Mouse (Mus musculus) stomach, embryonic 14.5 days (tissue): Measurements from ENCODE around the gene Rnf133. TPM values are rescaled to one million over a fixed set of nuclear protein-coding genes. Genes with fewer than 3 reads are reported as not detected.

Experiments
- ATAC-seq: fragments of 200-750 bp; cut with Nextera tagmentation; 2 replicates; pipeline ENCODE4 v1.8.0; 2017; ENCODE audit warnings: low read depth, moderate TSS enrichment; ENCODE audit not compliant: insufficient number of reproducible peaks, insufficient read depth, low FRiP score
- H3K27ac ChIP-seq: fragments of 300-500 bp; sonication (generic); 2 replicates; pipeline ENCODE4 v1.5.1; 2014; ENCODE audit warnings: mild to moderate bottlenecking, low read length, moderate library complexity, mixed read lengths
- H3K27me3 ChIP-seq: fragments of 300-500 bp; sonication (generic); 2 replicates; pipeline ENCODE4 v1.6.1; 2014; ENCODE audit warnings: low read length, control low read depth, mixed read lengths; ENCODE audit not compliant: control insufficient read depth, insufficient read depth
- H3K36me3 ChIP-seq: fragments of 300-500 bp; sonication (generic); 2 replicates; pipeline ENCODE4 v1.6.1; 2014; ENCODE audit warnings: mild to moderate bottlenecking, control low read depth, low read length, moderate library complexity, mixed read lengths; ENCODE audit not compliant: control insufficient read depth, insufficient read depth
- H3K4me1 ChIP-seq: fragments of 300-500 bp; sonication (generic); 2 replicates; pipeline ENCODE4 v1.6.1; 2014; ENCODE audit warnings: low read length, control low read depth, mixed read lengths; ENCODE audit not compliant: control insufficient read depth, insufficient read depth
- H3K4me2 ChIP-seq: fragments of 300-500 bp; sonication (generic); replicated peaks from 2 replicates; pipeline ENCODE4 v1.6.1; 2014; ENCODE audit warnings: low read depth, low read length, control low read depth
- H3K4me3 ChIP-seq: fragments of 300-500 bp; sonication (generic); 2 replicates; pipeline ENCODE4 v1.5.1; 2014; ENCODE audit warnings: low read depth, low read length, control low read depth
- H3K9ac ChIP-seq: fragments of 300-500 bp; sonication (generic); replicated peaks from 2 replicates; pipeline ENCODE4 v1.6.1; 2014; ENCODE audit warnings: low read depth, mild to moderate bottlenecking, control low read depth, low read length, moderate library complexity, mixed read lengths
- H3K9me3 ChIP-seq: fragments of 300-500 bp; sonication (generic); 2 replicates; pipeline ENCODE4 v1.6.1; 2016; ENCODE audit warnings: low read depth, low read length, control low read depth; ENCODE audit not compliant: control insufficient read depth
- WGBS: fragments of 180-500 bp; shearing (Covaris S2); extraction: QIAGEN DNeasy Blood & Tissue Kit; methylation state at CpG from one replicate; pipeline ENCODE4 v1.1.7; 2014; 5-methylcytosine and 5-hydroxymethylcytosine counted together
- polyA plus RNA-seq: library from polyadenylated mRNA; unstranded; fragments of >200 nt; fragmentation: Nextera tagmentation; extraction: Ambion mirVana; gene quantifications from 2 replicates; pipeline ENCODE4 v1.2.1, GENCODE M21; 2014

The Rnf133 gene
- polyA plus RNA-seq = not detected in 2 replicates

DNA sequence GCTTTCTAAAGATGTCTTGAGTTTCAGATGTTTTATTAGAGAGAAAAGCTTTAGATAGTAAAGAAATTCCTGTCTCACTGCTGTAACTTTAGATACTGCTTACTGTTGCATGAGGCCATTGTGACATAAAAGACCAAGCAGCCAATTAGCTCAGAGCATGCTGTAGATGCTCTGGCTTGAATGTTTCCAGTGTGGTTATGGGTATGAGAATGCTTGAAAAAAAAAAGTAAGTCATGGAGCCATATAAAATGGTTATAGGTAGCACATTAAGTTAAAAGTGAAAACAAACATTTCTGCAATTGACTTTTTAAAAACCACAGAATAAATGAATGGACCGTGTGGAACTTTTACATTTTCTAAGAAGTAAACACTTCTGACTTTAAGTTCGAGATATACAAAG, at the start of gene Rnf133:
Gene Rnf133 (minus strand): TSS at position 101 of the 400 bp plus-strand sequence.
- H3K4me2 ChIP-seq = no peak within 1 kb of the TSS
- no peak within 1 kb of the TSS for H3K27ac ChIP-seq
- ATAC-seq = no peak
- H3K4me1 ChIP-seq = no peaks in the 10 kb centered on the region
- H3K9ac ChIP-seq = no peak within 1 kb of the TSS
- no peaks in the 10 kb centered on the region for H3K27me3 ChIP-seq
- WGBS = 75% methylated on average over 2 of the region's 2 CpGs
- no peak within 1 kb of the TSS for H3K4me3 ChIP-seq
- no peaks in the 10 kb centered on the region for H3K36me3 ChIP-seq
- no peaks in the 10 kb centered on the region for H3K9me3 ChIP-seq

DNA sequence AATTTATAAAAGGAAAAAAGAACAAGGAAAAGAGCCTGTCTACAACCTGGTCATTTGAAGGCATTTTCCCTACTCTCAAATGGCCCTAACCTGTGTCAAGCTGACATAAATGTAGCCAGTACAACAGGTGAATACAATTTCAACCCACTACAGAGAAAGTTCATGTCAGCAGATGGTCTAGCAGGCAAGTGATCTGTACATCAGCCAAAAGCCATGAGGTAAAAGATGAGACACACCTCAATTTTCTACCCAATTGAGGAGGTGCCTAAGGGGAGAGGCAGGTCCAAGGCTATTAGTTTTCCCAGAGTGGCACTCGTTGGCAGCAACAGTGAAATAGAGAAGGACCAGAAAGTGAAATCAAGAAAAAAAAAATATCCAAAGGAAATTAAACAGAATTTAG, 28.1 kb upstream of the Rnf133 start:
- no peak overlapping the region for H3K27ac ChIP-seq
- H3K36me3 ChIP-seq = no peaks in the 10 kb centered on the region
- no peaks in the 10 kb centered on the region for H3K9me3 ChIP-seq
- H3K4me1 ChIP-seq = no peaks in the 10 kb centered on the region
- ATAC-seq = no peak
- no peak overlapping the region for H3K9ac ChIP-seq
- no peaks in the 10 kb centered on the region for H3K27me3 ChIP-seq
- 76% methylated on average over 1 of the region's 1 CpGs for WGBS
- H3K4me3 ChIP-seq = no peak overlapping the region
- H3K4me2 ChIP-seq = no peak overlapping the region

DNA sequence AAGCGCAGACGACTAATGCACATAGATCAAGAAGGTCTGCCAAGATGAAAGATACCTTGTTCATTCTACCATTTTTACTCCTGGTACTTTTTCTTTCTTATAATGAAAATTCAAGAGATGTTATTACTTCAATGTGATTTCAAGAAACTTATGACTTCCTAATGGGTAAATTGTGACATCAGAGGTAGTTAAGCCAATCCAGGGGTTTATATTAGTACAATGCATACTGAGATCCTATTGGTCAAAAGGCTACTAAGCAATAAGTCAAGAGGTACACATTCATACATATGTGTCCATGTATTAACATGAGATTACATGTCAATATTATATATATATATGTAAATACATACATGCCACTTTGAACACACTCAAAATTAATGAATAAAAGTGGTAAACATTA, 4.9 kb upstream of the Rnf133 start, which contains the start of gene Rnf148:
Gene Rnf148 (minus strand): TSS at position 101 of the 400 bp plus-strand sequence.
- Histone ChIP-seq H3K36me3 (no peaks in the 10 kb centered on the region), H3K9ac (no peak within 1 kb of the TSS), H3K27me3 (no peaks in the 10 kb centered on the region), H3K4me3 (no peak within 1 kb of the TSS), H3K4me1 (no peaks in the 10 kb centered on the region), H3K9me3 (no peaks in the 10 kb centered on the region), H3K4me2 (no peak within 1 kb of the TSS), H3K27ac (no peak within 1 kb of the TSS)
- no peak for ATAC-seq
- 81% methylated on average over 2 of the region's 2 CpGs for WGBS

GRCm38 (mm10) chr6:23648732-23649131, 1.4 kb downstream of the Rnf133 start:
- H3K4me1 ChIP-seq = no peaks in the 10 kb centered on the region
- H3K27ac ChIP-seq = no peak overlapping the region
- 62% methylated on average over 8 of the region's 8 CpGs for WGBS
- no peaks in the 10 kb centered on the region for H3K9me3 ChIP-seq
- H3K4me2 ChIP-seq = no peak overlapping the region
- no peak overlapping the region for H3K9ac ChIP-seq
- ATAC-seq = no peak
- no peaks in the 10 kb centered on the region for H3K36me3 ChIP-seq
- no peaks in the 10 kb centered on the region for H3K27me3 ChIP-seq
- no peak overlapping the region for H3K4me3 ChIP-seq

GRCm38 (mm10) chr6:23647627-23648247, 2.4 kb downstream of the Rnf133 start:
- 63% methylated on average over 7 of the region's 7 CpGs for WGBS
- no peak overlapping the region for H3K27ac ChIP-seq
- H3K27me3 ChIP-seq = no peaks in the 10 kb centered on the region
- H3K9ac ChIP-seq = no peak overlapping the region
- H3K9me3 ChIP-seq = no peaks in the 10 kb centered on the region
- no peak overlapping the region for H3K4me3 ChIP-seq
- no peak for ATAC-seq
- H3K4me2 ChIP-seq = no peak overlapping the region
- no peaks in the 10 kb centered on the region for H3K36me3 ChIP-seq
- no peaks in the 10 kb centered on the region for H3K4me1 ChIP-seq

- Histone ChIP-seq H3K4me2 (no peak overlapping the region), H3K9me3 (no peaks in the 10 kb centered on the region), H3K27me3 (no peaks in the 10 kb centered on the region), H3K4me1 (no peaks in the 10 kb centered on the region), H3K27ac (no peak overlapping the region), H3K9ac (no peak overlapping the region), H3K36me3 (no peaks in the 10 kb centered on the region), H3K4me3 (no peak overlapping the region)
- WGBS = 73% methylated on average over 3 of the region's 3 CpGs
- ATAC-seq = no peak
Observed at GRCm38 (mm10) chr6:23637081-23637480, 13.0 kb downstream of the Rnf133 start.

DNA sequence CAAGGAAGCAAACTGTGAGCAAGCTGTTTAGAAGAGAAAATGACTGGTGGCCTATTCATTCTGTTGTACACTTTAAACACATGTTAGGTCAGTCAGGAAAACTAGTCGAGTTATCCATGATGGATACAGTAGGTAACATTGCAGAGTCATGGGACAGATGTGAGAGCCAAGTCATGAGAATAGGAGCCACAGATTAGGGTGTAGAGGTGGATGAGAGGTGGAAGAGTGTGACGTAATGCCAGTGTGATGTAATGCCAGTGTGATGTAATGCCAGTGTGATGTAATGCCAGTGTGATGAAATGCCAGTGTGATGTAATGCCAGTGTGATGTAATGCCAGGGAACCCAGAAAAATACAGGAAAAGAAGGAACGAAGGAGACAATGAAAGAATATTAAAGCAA, 14.9 kb downstream of the Rnf133 start:
- Histone ChIP-seq H3K27ac (no peak overlapping the region), H3K9ac (no peak overlapping the region), H3K4me1 (no peaks in the 10 kb centered on the region), H3K27me3 (no peaks in the 10 kb centered on the region), H3K4me3 (no peak overlapping the region), H3K9me3 (no peaks in the 10 kb centered on the region), H3K36me3 (no peaks in the 10 kb centered on the region), H3K4me2 (no peak overlapping the region)
- 86% methylated on average over 3 of the region's 3 CpGs for WGBS
- no peak for ATAC-seq

- ATAC-seq = no peak
- H3K27me3 ChIP-seq = no peaks in the 10 kb centered on the region
- no peak overlapping the region for H3K9ac ChIP-seq
- no peak overlapping the region for H3K4me2 ChIP-seq
- H3K36me3 ChIP-seq = no peaks in the 10 kb centered on the region
- no peak overlapping the region for H3K4me3 ChIP-seq
- H3K27ac ChIP-seq = no peak overlapping the region
- H3K9me3 ChIP-seq = no peaks in the 10 kb centered on the region
- H3K4me1 ChIP-seq = no peaks in the 10 kb centered on the region
- WGBS = 84% methylated on average over 9 of the region's 9 CpGs
Observed at GRCm38 (mm10) chr6:23634016-23634415, 16.1 kb downstream of the Rnf133 start.

- WGBS = 28% methylated on average over 4 of the region's 4 CpGs
- H3K4me3 ChIP-seq = no peak overlapping the region
- no peaks in the 10 kb centered on the region for H3K27me3 ChIP-seq
- H3K4me2 ChIP-seq = no peak overlapping the region
- H3K9ac ChIP-seq = no peak overlapping the region
- no peaks in the 10 kb centered on the region for H3K36me3 ChIP-seq
- H3K9me3 ChIP-seq = no peaks in the 10 kb centered on the region
- H3K27ac ChIP-seq = no peak overlapping the region
- no peak for ATAC-seq
- no peaks in the 10 kb centered on the region for H3K4me1 ChIP-seq
Observed at GRCm38 (mm10) chr6:23630465-23630864, 19.6 kb downstream of the Rnf133 start.
